Mouse (Mus musculus): Measurements from ENCODE around the gene Ift46.
"Not testable (repeated sequence)": the region's sequence is repeated elsewhere in the genome, so short reads cannot be mapped to it uniquely, and the experiment has no call there.

Ift46 gene

GRCm38 (mm10) chr9:44735886-44736285 is 31.8 kb upstream of the Ift46 start:
- no peak for DNase-seq (ENCODE audit: low spot score in 2 of 2)

- DNase-seq (ENCODE audit: low spot score in 2 of 2), result no peak
Measured at GRCm38 (mm10) chr9:44736301-44736700, 31.4 kb upstream of the Ift46 start.

- no peak for DNase-seq (ENCODE audit: low spot score in 2 of 2)
Measured at GRCm38 (mm10) chr9:44737240-44737949, 30.3 kb upstream of the Ift46 start.

DNA sequence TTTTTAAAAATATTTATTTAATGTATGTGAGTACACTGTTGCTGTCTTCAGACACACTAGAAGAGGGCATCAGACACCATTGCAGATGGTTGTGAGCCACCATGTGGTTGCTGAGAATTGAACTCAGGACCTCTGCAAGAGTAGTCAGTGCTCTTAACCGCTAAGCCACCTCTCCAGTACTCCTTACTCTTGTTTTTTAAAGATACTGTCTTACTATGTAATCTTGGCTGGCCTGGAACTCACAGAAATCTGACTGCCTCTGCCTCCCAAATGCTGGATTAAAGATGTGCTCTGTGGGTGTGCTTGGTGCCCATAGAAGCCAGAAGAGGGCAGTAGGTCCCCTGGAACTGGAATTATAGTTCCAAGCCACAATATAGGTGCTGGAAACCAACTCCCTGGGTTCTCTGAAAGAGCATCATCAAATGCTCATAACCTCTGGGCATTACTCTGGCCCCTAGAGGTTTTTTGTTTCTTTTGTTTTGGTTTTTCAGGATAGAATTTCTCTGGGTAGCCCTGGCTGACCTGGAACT is 27.0 kb upstream of the Ift46 start:
- no peak for DNase-seq (ENCODE audit: low spot score in 2 of 2)

GRCm38 (mm10) chr9:44745371-44745770 is 22.3 kb upstream of the Ift46 start:
- no peak for DNase-seq (ENCODE audit: low spot score in 2 of 2)

- no peak for DNase-seq (ENCODE audit: low spot score in 2 of 2)
Measured at GRCm38 (mm10) chr9:44746666-44747065, 21.0 kb upstream of the Ift46 start.

GRCm38 (mm10) chr9:44747341-44747740 is 20.4 kb upstream of the Ift46 start:
- no peak for DNase-seq (ENCODE audit: low spot score in 2 of 2)

DNA sequence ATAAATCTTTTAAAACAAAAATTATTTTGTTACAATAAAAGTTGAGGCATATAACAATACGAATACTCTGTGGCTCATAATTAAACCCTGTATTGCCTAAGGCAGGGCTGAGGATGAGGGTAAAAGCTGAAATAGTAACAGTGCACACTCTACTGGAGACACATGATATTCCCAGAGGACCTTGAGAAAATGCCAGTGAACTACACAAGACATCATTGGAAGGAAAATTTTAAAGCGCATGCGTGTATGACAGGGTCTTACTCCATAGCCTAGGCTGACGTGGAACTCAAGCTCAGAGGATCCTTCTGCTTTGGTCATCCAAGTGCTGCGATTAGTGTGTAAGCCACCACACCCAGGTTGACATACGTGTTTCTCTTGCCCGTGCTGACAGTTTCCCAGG is 19.2 kb upstream of the Ift46 start:
- no peak for DNase-seq (ENCODE audit: low spot score in 2 of 2)

GRCm38 (mm10) chr9:44760873-44761272 is 6.8 kb upstream of the Ift46 start:
- DNase-seq (ENCODE audit: low spot score in 2 of 2), result no peak

DNA sequence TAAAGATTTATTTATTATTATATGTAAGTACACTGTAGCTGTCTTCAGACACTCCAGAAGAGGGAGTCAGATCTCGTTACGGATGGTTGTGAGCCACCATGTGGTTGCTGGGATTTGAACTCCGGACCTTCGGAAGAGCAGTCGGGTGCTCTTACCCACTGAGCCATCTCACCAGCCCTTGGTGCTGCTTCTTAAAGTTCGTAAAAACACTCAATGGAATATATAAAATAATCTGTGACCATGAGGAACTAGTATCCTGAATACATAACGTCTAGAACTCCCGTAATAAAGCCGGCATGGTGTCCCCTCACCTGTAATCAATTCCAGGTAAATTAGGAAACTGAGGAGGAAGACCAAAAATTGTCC is 304 bp downstream of the Ift46 start:
- DNase-seq (ENCODE audit: low spot score in 2 of 2), result not testable (repeated sequence)

DNA sequence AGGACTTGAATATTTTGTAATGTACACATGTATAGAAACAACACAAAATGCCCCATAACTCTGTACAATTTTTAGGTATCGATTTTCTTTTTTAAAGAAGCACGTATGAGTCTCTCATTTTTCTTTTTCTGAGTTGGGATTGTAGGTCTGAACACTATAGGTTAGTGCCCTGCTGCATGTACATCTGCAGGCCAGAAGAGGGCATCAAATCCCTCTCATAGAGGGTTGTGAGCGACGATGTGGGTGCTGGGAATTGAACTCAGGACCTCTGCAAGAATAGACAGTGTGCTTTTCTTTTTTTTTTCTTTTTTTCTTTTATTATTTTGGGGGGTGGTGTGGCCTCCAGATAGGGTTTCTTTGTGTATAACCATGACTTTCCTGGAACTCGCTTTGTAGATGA is 3.7 kb downstream of the Ift46 start:
- DNase-seq (ENCODE audit: low spot score in 2 of 2), result no peak

DNA sequence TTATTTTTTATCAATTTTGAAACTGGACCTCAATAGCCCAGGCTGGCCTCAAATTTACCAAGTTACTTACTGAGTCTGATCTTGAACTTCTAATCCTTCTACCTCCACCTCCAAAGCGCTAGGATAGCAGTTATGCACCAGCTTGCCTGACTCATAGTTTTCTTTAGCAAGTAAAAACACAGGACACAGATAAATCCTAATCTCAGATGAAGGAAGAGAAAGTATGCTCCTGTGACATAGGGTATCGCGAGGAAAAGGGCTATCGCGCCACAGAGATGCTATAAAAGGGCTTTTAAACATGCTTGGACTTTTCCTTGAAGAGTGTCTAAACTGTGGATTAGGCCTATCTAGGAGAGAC is 4.7 kb downstream of the Ift46 start:
- DNase-seq (ENCODE audit: low spot score in 2 of 2), result no peak

GRCm38 (mm10) chr9:44772750-44773651 is 5.3 kb downstream of the Ift46 start:
- peak; percentile 92 to 96 for DNase-seq (ENCODE audit: low spot score in 2 of 2)

- no peak for DNase-seq (ENCODE audit: low spot score in 2 of 2)
Measured at GRCm38 (mm10) chr9:44792842-44793241, 25.1 kb downstream of the Ift46 start.

DNA sequence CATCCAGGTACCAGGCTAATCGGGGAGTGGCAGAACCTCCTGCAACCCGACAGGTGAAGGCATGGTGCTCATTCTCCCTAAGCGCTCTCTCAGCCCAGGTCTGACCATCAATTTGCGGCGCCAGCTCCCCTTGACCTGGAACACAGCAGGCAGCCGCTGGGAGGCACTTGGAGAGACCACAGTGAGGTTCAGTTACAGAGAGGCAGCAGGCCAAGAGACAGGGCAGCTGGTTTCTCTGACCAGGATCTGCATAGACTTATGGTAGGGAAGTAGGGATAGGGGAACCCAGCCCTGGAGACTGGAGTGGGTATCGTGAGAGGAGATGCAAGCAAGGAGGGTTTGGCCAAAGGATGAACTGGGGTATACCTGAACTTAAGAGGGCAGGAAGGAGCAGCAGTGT is 30.6 kb downstream of the Ift46 start:
- no peak for DNase-seq (ENCODE audit: low spot score in 2 of 2)

- DNase-seq (ENCODE audit: low spot score in 2 of 2), result peak; percentile 63 to 83
Measured at GRCm38 (mm10) chr9:44799102-44799957, 31.6 kb downstream of the Ift46 start, which contains the start of gene Tmem25. Tmem25 (minus strand) TSS chr9:44799307.

DNA sequence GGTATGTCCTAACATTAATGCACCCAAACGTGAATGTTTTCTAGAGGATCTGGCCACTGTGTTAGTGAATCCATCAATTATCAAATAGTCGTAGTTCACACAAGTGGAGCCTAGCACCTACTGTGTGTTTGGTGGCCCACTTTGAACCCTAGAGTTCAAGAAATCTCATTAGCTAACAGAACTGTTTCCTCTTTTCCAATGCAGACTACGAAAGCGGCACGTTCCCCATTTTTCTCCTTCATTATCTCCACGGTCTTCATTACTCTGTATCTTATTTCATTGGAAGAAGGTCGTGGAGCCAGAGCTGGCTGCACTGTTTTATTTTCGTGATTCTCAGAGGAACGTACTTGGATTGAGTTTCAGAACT is 32.2 kb downstream of the Ift46 start:
- DNase-seq (ENCODE audit: low spot score in 2 of 2), result no peak

- DNase-seq (ENCODE audit: low spot score in 2 of 2), result no peak
Measured at GRCm38 (mm10) chr9:44801669-44802068, 34.0 kb downstream of the Ift46 start.

DNA sequence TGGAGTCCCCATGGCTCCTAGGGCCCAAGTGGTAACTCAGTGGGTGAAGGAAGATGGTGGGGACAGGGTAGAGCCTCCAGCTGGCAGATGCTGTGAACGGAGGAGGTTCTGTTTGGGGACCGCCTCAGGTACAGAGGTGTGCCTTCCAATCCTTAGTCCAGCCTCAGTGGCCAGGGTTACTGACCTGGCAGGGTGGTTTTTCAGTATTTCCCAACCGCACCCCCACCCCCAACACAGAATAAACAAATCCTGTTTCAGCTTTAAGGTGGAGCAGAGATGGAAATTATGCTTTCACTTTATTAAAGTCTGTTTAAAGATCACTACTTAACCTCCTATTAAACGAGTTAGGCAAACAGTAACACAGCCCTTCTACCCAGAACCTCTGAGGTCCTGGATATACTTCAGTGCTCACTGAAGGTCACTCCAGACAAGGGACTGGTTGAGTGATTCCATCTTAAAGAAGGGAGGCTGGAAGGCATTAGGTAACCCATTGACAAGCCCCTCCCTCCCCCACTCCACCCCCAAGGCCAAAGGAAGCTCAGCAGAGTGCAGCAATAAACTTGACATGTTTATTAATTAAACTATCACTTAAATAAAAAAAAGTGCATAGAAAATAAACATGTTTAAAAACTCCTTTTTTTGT is 35.2 kb downstream of the Ift46 start, which contains the start of gene Ttc36:
TSS of gene Ttc36 (minus strand) at position 265 of the 643 bp plus-strand sequence.
- DNase-seq (ENCODE audit: low spot score in 2 of 2), result no peak

- no peak for DNase-seq (ENCODE audit: low spot score in 2 of 2)
Measured at GRCm38 (mm10) chr9:44804678-44805077, 37.0 kb downstream of the Ift46 start.

DNA sequence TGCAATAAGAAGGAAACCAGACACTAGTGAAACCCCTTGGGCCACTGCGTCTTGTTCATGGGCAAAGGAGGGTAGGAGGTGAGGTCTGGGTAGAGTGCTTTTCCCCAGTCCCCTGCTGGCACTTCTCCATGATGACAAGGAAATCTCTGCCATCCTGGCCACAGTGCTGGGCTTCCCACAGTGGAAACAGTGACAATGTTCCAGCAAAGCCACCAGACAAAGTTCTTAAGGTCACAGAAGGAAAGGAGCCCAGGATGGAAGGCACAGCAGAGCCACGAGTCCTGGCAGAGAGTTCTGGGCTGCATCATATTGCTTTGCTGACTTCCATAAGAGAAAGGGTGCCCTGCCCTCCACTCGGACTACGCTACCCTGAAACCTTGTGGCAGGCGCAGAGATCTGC is 37.8 kb downstream of the Ift46 start:
- DNase-seq (ENCODE audit: low spot score in 2 of 2), result no peak
